Mouse (Mus musculus) kidney, postnatal 0 days (tissue): Measurements from ENCODE around the gene Rab10. TPM values are rescaled to one million over a fixed set of nuclear protein-coding genes. Genes with fewer than 3 reads are reported as not detected.

ENCODE experiments used
- ATAC-seq: fragments of 200-750 bp; cut with Nextera tagmentation; replicated peaks from 2 replicates; pipeline ENCODE4 v1.8.0; 2017; ENCODE audit warnings: low read depth, moderate number of reproducible peaks, moderate TSS enrichment, moderate library complexity; ENCODE audit not compliant: low FRiP score
- DNase-seq: peaks from one replicate; pipeline ENCODE4 v3.0.0-alpha.2; 2016; ENCODE audit warnings: low spot score
- H3K27ac ChIP-seq: fragments of 300-500 bp; sonication (generic); 2 replicates; pipeline ENCODE4 v1.5.1; 2014; ENCODE audit warnings: mild to moderate bottlenecking
- H3K27me3 ChIP-seq: fragments of 300-500 bp; sonication (generic); 2 replicates; pipeline ENCODE4 v1.6.1; 2014; ENCODE audit warnings: low read length, mixed read lengths; ENCODE audit not compliant: insufficient read depth
- H3K36me3 ChIP-seq: fragments of 300-500 bp; sonication (generic); 2 replicates; pipeline ENCODE4 v1.6.1; 2014; ENCODE audit warnings: low read length, mixed read lengths; ENCODE audit not compliant: insufficient read depth
- H3K4me1 ChIP-seq: fragments of 300-500 bp; sonication (generic); replicated peaks from 2 replicates; pipeline ENCODE4 v1.6.1; 2014; ENCODE audit warnings: antibody characterized with exemption, low read length, mixed read lengths; ENCODE audit not compliant: insufficient read depth
- H3K4me2 ChIP-seq: fragments of 300-500 bp; sonication (generic); 2 replicates; pipeline ENCODE4 v1.6.1; 2014; ENCODE audit warnings: mild to moderate bottlenecking, low read length, moderate library complexity, mixed read lengths
- H3K4me3 ChIP-seq: fragments of 300-500 bp; sonication (generic); replicated peaks from 2 replicates; pipeline ENCODE4 v1.5.1; 2014; ENCODE audit warnings: low read depth, low read length
- H3K9ac ChIP-seq: fragments of 300-500 bp; sonication (generic); 2 replicates; pipeline ENCODE4 v1.6.1; 2014; ENCODE audit warnings: low read depth, low read length
- H3K9me3 ChIP-seq: fragments of 300-500 bp; sonication (generic); replicated peaks from 2 replicates; pipeline ENCODE4 v1.6.1; 2016; ENCODE audit warnings: low read length, inconsistent platforms, mixed read lengths
- CTCF ChIP-seq: IDR thresholded peaks from 2 replicates; pipeline ENCODE4 v1.5.1; 2016; ENCODE audit warnings: antibody characterized with exemption, low read depth, mild to moderate bottlenecking, moderate library complexity
- WGBS: fragments of 180-500 bp; shearing (Covaris S2); extraction: QIAGEN DNeasy Blood & Tissue Kit; methylation state at CpG from one replicate; pipeline ENCODE4 v1.1.7; 2014; 5-methylcytosine and 5-hydroxymethylcytosine counted together
- polyA plus RNA-seq: library from polyadenylated mRNA; unstranded; fragments of >200 nt; fragmentation: Nextera tagmentation; extraction: Ambion mirVana; gene quantifications from 2 replicates; pipeline ENCODE4 v1.2.1, GENCODE M21; 2015

Gene Rab10
- polyA plus RNA-seq, 1 experiment from 2014 or later = 78.3 TPM

DNA sequence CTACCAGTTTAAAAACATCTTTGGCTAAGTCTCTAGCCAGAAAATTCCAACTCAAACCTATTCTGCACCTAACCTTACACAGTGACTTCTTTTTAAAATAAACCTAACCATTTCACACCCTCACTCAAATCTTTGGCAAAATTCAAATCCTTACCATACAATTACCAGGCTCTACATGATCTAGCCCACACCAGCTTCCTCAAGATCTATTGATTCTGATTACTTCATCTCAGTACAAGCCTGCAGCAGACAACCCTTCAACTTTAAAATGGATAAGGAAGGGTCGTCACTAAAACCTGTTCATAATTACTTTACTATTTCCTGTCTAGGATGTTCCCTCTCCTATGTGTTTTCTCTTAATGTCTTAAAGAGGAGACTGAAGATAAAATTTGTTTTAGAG, 23.9 kb downstream of the Rab10 start:
- 0 out of 2 replicates have a peak, but pooled peaks cover 1% of the 10 kb centered on the region for H3K36me3 ChIP-seq
- 75% methylated on average over 1 of the region's 1 CpGs for WGBS
- no peak for ATAC-seq
- H3K4me1 ChIP-seq = no peaks in the 10 kb centered on the region
- H3K27me3 ChIP-seq = no peaks in the 10 kb centered on the region
- no peak overlapping the region for H3K9ac ChIP-seq
- no peak for DNase-seq
- TF ChIP-seq CTCF = no peak
- no peaks in the 10 kb centered on the region for H3K9me3 ChIP-seq
- no peak overlapping the region for H3K27ac ChIP-seq
- no peak overlapping the region for H3K4me2 ChIP-seq
- no peak overlapping the region for H3K4me3 ChIP-seq

DNA sequence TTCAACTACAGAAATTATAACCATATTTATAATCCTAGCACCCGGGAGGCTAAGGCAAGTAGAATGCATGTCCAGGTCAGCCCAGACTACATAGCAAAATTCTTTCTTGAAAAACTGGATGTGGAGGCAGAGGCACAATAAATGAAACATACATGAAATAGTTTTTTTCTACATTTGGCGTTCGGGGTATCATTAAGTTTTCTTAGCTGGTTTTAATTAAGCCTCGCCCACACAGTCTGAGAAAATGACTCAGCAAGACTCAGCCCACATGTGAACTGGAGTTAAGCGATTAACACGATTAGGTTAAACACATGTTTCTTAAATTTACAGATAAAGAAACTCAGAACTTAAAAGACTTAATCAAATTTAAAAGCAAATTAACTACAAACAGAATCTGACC, 24.4 kb downstream of the Rab10 start:
- WGBS = 73% methylated on average over 6 of the region's 6 CpGs

DNA sequence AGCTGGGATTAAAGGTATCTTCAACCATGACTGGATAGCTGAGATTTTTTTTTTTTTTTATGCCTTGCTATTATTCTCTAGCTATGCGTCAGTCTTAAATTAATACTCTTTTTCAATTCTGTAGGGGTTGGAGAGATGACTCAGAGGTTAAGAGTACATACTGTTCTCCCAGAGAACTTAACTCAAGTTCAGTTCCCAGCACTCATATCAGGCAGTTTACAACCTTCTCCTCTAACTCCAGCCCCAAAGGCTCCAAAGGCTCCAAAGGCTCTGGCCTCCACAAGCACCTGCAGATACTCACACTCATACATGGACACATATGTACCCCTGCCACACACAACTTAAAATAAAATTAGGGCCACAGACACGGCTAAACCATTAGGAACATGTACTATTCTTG, 25.3 kb downstream of the Rab10 start:
- H3K36me3 ChIP-seq = no peaks in the 10 kb centered on the region
- TF ChIP-seq CTCF = no peak
- 81% methylated on average over 2 of the region's 2 CpGs for WGBS
- H3K4me3 ChIP-seq = no peak overlapping the region
- no peaks in the 10 kb centered on the region for H3K27me3 ChIP-seq
- no peaks in the 10 kb centered on the region for H3K9me3 ChIP-seq
- H3K4me1 ChIP-seq = no peaks in the 10 kb centered on the region
- ATAC-seq (no peak), DNase-seq (no peak)
- no peak overlapping the region for H3K27ac ChIP-seq
- H3K4me2 ChIP-seq = no peak overlapping the region
- H3K9ac ChIP-seq = no peak overlapping the region

More for the DNA sequence above, 24.4 kb downstream of the Rab10 start:
- Histone ChIP-seq H3K4me1 (no peaks in the 10 kb centered on the region), H3K27ac (no peak overlapping the region), H3K4me3 (no peak overlapping the region), H3K27me3 (no peaks in the 10 kb centered on the region), H3K4me2 (no peak overlapping the region), H3K9ac (no peak overlapping the region), H3K36me3 (no peaks in the 10 kb centered on the region), H3K9me3 (no peaks in the 10 kb centered on the region)
- TF ChIP-seq CTCF = no peak
- DNase-seq = no peak
- no peak for ATAC-seq

DNA sequence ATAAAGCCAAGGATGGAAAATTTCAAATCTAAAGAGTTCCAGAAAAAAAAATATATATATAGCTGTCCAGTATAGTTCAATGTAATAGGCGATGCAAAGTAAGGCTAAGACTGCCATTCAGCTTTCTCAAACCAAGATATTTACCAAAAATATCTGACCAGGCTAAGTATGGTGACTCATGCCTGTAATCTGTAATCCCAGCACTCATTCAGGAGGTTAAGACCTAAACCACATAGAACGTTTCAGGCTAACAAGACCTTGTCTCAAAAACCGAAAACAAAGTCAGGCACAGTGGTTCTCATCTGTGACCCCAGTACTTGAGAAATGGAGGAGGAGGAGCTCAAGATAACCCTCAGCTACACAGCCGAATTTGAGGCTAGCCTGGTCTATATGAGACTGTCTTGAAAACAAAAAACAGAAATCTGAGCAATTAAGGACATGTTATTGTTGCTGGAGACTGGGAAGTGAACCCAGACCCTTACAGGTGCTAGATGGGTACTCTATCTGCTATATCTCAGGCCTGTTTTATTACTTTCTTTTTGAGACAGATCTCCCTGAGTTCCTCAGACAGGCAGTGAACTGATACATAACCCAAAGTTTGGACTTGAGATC, 25.8 kb downstream of the Rab10 start:
- Histone ChIP-seq H3K9ac (no peak overlapping the region), H3K4me1 (no peaks in the 10 kb centered on the region), H3K4me2 (no peak overlapping the region), H3K27me3 (no peaks in the 10 kb centered on the region), H3K36me3 (no peaks in the 10 kb centered on the region), H3K27ac (no peak overlapping the region), H3K4me3 (no peak overlapping the region), H3K9me3 (no peaks in the 10 kb centered on the region)
- DNase-seq (no peak), ATAC-seq (no peak)
- 79% methylated on average over 4 of the region's 4 CpGs for WGBS
- no peak for TF ChIP-seq CTCF

DNA sequence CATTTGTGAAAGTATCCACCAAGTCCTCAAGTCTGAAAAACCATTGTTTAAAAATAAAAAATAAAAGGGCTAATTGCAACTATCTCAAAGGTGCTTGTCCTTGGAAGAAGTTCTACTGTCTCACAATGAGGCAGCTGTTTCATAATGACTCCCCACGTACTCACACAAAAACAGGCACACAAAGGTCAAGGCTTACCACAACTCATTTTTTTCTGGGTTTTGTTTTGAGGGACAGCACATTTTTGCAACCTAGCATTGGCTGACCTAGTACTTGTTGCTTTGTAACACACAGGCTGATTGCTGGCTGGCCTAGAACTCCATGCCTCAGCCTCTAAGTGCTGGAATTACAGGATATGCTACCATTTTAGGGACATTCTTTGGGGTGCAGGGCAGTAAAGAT, 26.8 kb downstream of the Rab10 start:
- Histone ChIP-seq H3K4me3 (no peak overlapping the region), H3K27ac (no peak overlapping the region), H3K27me3 (no peaks in the 10 kb centered on the region), H3K4me1 (no peaks in the 10 kb centered on the region), H3K9ac (no peak overlapping the region), H3K36me3 (no peaks in the 10 kb centered on the region), H3K4me2 (no peak overlapping the region), H3K9me3 (no peaks in the 10 kb centered on the region)
- TF ChIP-seq CTCF = no peak
- WGBS = 44% methylated on average over 1 of the region's 1 CpGs
- DNase-seq = no peak
- no peak for ATAC-seq

DNA sequence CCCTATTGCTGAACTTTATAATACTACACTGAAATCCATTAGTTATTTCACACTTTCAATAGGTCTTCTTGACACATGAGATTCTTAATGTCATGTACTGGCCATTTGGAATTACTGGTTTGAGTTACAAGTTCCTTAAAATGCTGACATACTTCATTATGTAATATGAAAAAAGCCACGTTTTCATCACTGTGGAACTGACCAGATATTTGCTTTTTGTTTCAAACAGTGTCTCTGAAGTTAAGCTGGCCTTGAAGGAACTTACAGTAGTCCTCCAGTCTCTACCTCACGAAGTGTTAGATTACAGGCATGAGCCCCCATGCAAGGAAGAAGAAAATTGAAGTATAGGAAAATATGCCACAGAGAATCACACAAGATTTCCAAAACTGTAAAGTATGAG, 27.2 kb downstream of the Rab10 start:
- TF ChIP-seq CTCF = no peak
- no peaks in the 10 kb centered on the region for H3K27me3 ChIP-seq
- no peak overlapping the region for H3K27ac ChIP-seq
- no peaks in the 10 kb centered on the region for H3K9me3 ChIP-seq
- DNase-seq (no peak), ATAC-seq (no peak)
- no peak overlapping the region for H3K4me3 ChIP-seq
- WGBS = 87% methylated on average over 2 of the region's 2 CpGs
- no peak overlapping the region for H3K4me2 ChIP-seq
- H3K36me3 ChIP-seq = no peaks in the 10 kb centered on the region
- H3K4me1 ChIP-seq = no peaks in the 10 kb centered on the region
- no peak overlapping the region for H3K9ac ChIP-seq

DNA sequence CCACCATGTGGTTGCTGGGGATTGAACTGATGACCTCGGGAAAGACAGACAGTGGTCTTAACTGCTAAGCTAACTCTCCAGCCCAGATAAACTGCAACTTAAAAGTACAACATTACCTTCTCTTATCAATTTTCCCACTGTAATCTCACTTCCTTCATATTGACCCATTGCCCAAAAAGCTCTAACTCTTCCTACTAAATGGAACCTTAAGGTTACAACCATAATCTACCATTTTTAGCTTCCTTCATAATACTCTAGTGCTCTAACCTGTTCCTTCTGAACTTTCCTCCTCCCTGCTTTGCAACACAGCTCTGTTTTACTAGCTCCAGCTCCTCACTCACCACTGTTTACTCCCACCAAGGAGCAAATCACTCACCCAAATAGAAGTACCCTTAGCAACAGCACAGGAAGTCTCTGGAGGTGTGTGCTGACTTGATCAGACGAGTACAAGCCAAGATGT, 30.9 kb downstream of the Rab10 start:
- no peaks in the 10 kb centered on the region for H3K9me3 ChIP-seq
- no peak for TF ChIP-seq CTCF
- H3K9ac ChIP-seq = no peak overlapping the region

More for the DNA sequence above, 30.9 kb downstream of the Rab10 start:
- H3K27me3 ChIP-seq = no peaks in the 10 kb centered on the region
- ATAC-seq (no peak), DNase-seq (no peak)
- H3K36me3 ChIP-seq = no peaks in the 10 kb centered on the region
- H3K4me3 ChIP-seq = no peak overlapping the region
- no peak overlapping the region for H3K4me2 ChIP-seq
- H3K27ac ChIP-seq = no peak overlapping the region
- WGBS = 70% methylated on average over 2 of the region's 2 CpGs
- no peaks in the 10 kb centered on the region for H3K4me1 ChIP-seq
